In the genomic region with DNA sequence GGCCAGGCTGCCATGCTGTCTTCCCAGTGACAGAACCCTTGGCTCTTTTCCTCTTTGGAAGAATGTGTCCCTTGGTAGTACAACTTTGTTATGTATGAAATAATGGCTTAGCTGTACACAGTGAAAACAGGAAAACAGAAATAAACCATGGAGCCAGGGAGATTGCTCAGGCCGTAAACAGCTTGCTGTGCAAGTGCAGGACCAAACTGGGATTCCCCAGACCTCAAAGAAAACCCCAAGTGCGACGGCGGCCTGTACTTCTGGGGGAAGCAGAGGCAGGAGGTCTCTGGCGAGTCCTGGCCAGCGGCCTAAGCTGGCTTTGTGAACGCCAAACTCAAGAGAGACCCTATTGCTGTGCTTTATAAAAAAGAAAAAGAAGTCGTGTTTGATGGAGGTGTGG, we compare ENCODE assay signal across 18 mouse cellular contexts. TPM values are rescaled to one million over a fixed set of nuclear protein-coding genes. Genes with fewer than 3 reads are reported as not detected.
"Had no signal": no experiment of that assay in that cellular context is flagged by ENCODE, and none has a peak within 500 bp of the region (broad histone marks: within the 10 kb centered on the region; RNA-seq: fewer than 3 reads in every experiment).

No protein-coding gene starts in this region.

- H3K27ac ChIP-seq: liver, embryonic 12.5 days; liver, embryonic 14.5 days; lung, embryonic 15.5 days; midbrain, embryonic 10.5 days; neural tube, embryonic 13.5 days; neural tube, embryonic 15.5 days had no signal

- H3K4me3 ChIP-seq: liver, embryonic 12.5 days; lung, embryonic 15.5 days; midbrain, embryonic 10.5 days; myocyte; neural tube, embryonic 13.5 days; neural tube, embryonic 15.5 days had no signal

- DNase-seq: lung, postnatal 10 days; midbrain, embryonic 14.5 days; retina, postnatal 1 day; right cerebral cortex, adult 18-20 months; right cerebral cortex, postnatal 25 days; right cerebral cortex, postnatal 4 days; spleen, adult 18-20 months; thymus, adult 2 months; thymus, postnatal 25 days; thymus, postnatal 4 days had no signal

- H3K9me3 ChIP-seq: liver, embryonic 12.5 days; lung, embryonic 15.5 days; midbrain, embryonic 10.5 days; neural tube, embryonic 13.5 days; neural tube, embryonic 15.5 days had no signal

- H3K9ac ChIP-seq: liver, embryonic 12.5 days; liver, embryonic 14.5 days; lung, embryonic 15.5 days; neural tube, embryonic 13.5 days; neural tube, embryonic 15.5 days had no signal

- H3K4me1 ChIP-seq: lung, embryonic 15.5 days; neural tube, embryonic 13.5 days; neural tube, embryonic 15.5 days had no signal

- H3K27me3 ChIP-seq: lung, embryonic 15.5 days; neural tube, embryonic 13.5 days; neural tube, embryonic 15.5 days had no signal

- H3K4me2 ChIP-seq: liver, embryonic 12.5 days; lung, embryonic 15.5 days; neural tube, embryonic 13.5 days; neural tube, embryonic 15.5 days had no signal

- H3K36me3 ChIP-seq: liver, embryonic 12.5 days; lung, embryonic 15.5 days; midbrain, embryonic 10.5 days; neural tube, embryonic 13.5 days; neural tube, embryonic 15.5 days had no signal

RNA-seq across cellular contexts. Expression of gene Rd3, which starts 28.6 kb away (rescaled TPM):
- total RNA-seq: megakaryocyte-erythroid progenitor cell, adult 5-6 weeks had no signal
- polyA plus RNA-seq: myocyte had no signal
